Mouse (Mus musculus) kidney, embryonic 15.5 days (tissue): ENCODE data around the gene Tle3. TPM values are rescaled to one million over a fixed set of nuclear protein-coding genes. Genes with fewer than 3 reads are reported as not detected.

Experiments
- ATAC-seq: fragments of 200-750 bp; cut with Nextera tagmentation; replicated peaks from 2 replicates; pipeline ENCODE4 v1.8.0; 2017; ENCODE audit warnings: moderate TSS enrichment; ENCODE audit not compliant: low FRiP score
- H3K27ac ChIP-seq: fragments of 300-500 bp; sonication (generic); 2 replicates; pipeline ENCODE4 v1.5.1; 2015; ENCODE audit warnings: mild to moderate bottlenecking, inconsistent platforms
- H3K27me3 ChIP-seq: fragments of 300-500 bp; sonication (generic); 2 replicates; pipeline ENCODE4 v1.6.1; 2015; ENCODE audit warnings: inconsistent platforms
- H3K36me3 ChIP-seq: fragments of 300-500 bp; sonication (generic); 2 replicates; pipeline ENCODE4 v1.6.1; 2015; ENCODE audit warnings: inconsistent platforms
- H3K4me1 ChIP-seq: fragments of 300-500 bp; sonication (generic); 2 replicates; pipeline ENCODE4 v1.6.1; 2015; ENCODE audit warnings: inconsistent platforms
- H3K4me2 ChIP-seq: fragments of 300-500 bp; sonication (generic); 2 replicates; pipeline ENCODE4 v1.6.1; 2015; ENCODE audit warnings: moderate library complexity, mild to moderate bottlenecking, inconsistent platforms
- H3K4me3 ChIP-seq: fragments of 300-500 bp; sonication (generic); replicated peaks from 2 replicates; pipeline ENCODE4 v1.5.1; 2015; ENCODE audit warnings: mild to moderate bottlenecking, inconsistent platforms
- H3K9ac ChIP-seq: fragments of 300-500 bp; sonication (generic); 2 replicates; pipeline ENCODE4 v1.6.1; 2015; ENCODE audit warnings: mild to moderate bottlenecking, inconsistent platforms
- H3K9me3 ChIP-seq: fragments of 300-500 bp; sonication (generic); replicated peaks from 2 replicates; pipeline ENCODE4 v1.6.1; 2016; ENCODE audit warnings: inconsistent platforms
- WGBS: fragments of 180-500 bp; shearing (Covaris S2); methylation state at CpG from one replicate; pipeline ENCODE4 v1.1.7; 2015; ENCODE audit warnings: mixed read lengths; 5-methylcytosine and 5-hydroxymethylcytosine counted together
- polyA plus RNA-seq: library from polyadenylated mRNA; unstranded; fragments of >200 nt; fragmentation: Nextera tagmentation; extraction: Ambion mirVana; gene quantifications from 2 replicates; pipeline ENCODE4 v1.2.1, GENCODE M21; 2015

Tle3 gene
- polyA plus RNA-seq, 1 experiment from 2014 or later, result 30.9 TPM

DNA sequence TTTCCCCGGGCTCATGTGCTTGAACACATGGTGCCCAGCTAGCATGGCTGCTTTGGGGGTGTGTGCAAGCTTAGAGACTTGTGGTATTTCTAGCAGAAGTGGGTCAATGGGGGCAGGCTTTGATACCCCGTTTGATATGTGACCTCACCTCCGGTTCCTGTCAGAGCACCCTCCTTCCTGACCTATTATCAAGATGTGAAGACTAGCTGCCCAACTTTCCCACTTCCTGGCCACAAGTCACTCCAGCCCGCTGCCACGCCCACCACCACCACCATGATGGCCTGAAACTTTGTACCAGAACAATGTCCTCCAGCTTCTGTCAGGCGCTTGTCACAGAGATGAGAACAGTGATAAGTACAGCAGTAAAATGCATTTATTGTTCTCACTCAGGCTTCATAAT lies 54.9 kb downstream of the Tle3 start:
- Histone ChIP-seq H3K9ac (no peak overlapping the region), H3K4me3 (no peak overlapping the region), H3K4me2 (no peak overlapping the region), H3K36me3 (no peaks in the 10 kb centered on the region), H3K27me3 (peaks cover 13% of the 10 kb centered on the region; the same call in 1 of the 2 replicates), H3K27ac (no peak overlapping the region), H3K4me1 (no peaks in the 10 kb centered on the region), H3K9me3 (no peaks in the 10 kb centered on the region)
- no peak for ATAC-seq
- 74% methylated on average over 6 of the region's 6 CpGs for WGBS

DNA sequence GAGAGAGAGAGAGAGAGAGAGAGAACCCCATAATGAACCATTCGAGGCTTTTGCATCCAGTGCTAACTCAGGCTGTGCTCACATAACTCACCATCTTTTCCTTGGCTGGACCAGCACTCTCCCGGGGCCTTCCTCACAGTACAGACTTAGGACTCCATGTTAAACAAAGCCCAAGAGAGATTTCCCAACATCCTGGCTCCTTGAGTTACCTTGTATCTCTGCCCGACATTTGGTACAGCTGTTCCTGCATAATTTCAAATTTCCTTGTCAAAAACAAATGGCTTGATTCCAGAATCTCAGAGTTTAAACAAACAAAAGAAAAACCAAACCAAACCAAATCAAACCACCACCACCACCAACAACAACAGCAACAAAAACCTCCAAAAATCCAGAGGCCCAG lies 55.7 kb downstream of the Tle3 start:
- no peak overlapping the region for H3K4me3 ChIP-seq
- H3K4me2 ChIP-seq, result no peak overlapping the region
- no peak overlapping the region for H3K9ac ChIP-seq
- no peaks in the 10 kb centered on the region for H3K4me1 ChIP-seq
- peaks cover 13% of the 10 kb centered on the region; the same call in 1 of the 2 replicates for H3K27me3 ChIP-seq
- ATAC-seq, result no peak
- H3K27ac ChIP-seq, result no peak overlapping the region
- H3K9me3 ChIP-seq, result no peaks in the 10 kb centered on the region
- no peaks in the 10 kb centered on the region for H3K36me3 ChIP-seq
- WGBS, result 82% methylated on average over 3 of the region's 3 CpGs

DNA sequence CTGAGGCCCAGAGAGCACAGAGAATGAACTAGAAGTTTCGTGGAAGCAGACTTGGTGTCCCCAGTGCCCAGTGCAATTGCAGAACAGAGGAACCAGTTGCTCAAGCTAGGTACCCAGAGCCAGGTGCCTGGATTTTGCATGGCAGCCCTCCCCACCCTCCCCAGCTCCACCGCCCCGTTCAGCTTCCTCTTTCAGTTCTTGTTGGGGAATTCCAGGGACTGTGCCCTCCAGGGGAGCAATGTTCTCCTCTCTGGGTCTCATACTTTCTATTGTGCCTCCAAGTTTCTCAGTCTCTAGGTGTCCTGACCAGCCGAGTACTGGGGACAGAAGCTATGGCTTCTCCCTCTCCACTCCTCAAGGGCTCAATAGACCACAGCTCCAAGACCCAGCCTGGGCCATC lies 59.7 kb downstream of the Tle3 start:
- H3K27ac ChIP-seq, result no peak overlapping the region
- H3K36me3 ChIP-seq, result no peaks in the 10 kb centered on the region
- H3K9ac ChIP-seq, result no peak overlapping the region
- no peak overlapping the region for H3K4me2 ChIP-seq
- H3K4me3 ChIP-seq, result no peak overlapping the region
- H3K9me3 ChIP-seq, result no peaks in the 10 kb centered on the region
- WGBS, result 90% methylated on average over 4 of the region's 4 CpGs
- no peak for ATAC-seq
- H3K4me1 ChIP-seq, result peaks cover 12% of the 10 kb centered on the region
- H3K27me3 ChIP-seq, result peaks cover 7% of the 10 kb centered on the region; the same call in 1 of the 2 replicates

DNA sequence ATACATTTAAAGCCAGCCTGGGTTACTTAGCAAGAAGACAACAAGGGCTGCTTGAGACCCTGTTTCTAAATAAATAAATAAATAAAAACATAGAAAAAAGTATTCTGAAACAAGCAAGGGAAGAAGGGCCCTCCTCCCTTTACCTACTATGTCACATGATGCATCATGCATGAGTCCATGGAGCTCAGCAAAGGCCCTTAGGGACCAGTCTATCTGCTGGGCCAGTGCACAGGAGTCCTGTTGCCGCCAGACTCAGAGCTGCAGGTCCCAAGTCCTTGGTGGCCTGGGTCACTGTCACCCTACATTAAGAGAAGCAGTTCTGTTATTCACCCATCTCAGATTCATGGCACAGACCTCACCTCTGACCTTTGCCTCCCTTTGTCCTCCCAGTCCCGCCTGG lies 61.0 kb downstream of the Tle3 start:
- Histone ChIP-seq H3K36me3 (no peaks in the 10 kb centered on the region), H3K9me3 (no peaks in the 10 kb centered on the region), H3K4me3 (no peak overlapping the region), H3K9ac (no peak overlapping the region), H3K4me1 (peaks cover 12% of the 10 kb centered on the region), H3K27ac (no peak overlapping the region), H3K4me2 (no peak overlapping the region), H3K27me3 (peaks cover 16% of the 10 kb centered on the region; the same call in 1 of the 2 replicates)
- no peak for ATAC-seq
- WGBS, result 75% methylated on average over 2 of the region's 2 CpGs

DNA sequence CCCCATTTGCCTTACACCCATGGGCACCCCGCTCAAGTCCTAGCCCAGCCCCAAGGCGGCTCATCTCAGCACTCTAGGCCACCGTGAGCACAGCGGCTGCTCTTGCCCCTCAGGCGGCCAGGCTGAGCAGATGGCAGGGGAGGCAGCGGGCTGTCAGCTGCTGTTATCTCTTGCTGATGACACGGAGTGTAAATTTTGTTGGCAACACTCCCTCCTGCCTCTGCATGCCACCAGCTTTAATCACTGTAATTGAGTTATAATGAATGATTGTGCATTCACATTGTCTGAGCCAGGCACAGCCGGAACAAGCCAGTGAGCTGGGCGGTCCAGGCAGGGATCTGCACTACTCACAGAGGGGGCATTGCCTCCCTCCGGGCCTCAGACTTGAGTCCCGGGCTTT lies 61.9 kb downstream of the Tle3 start:
- H3K4me1 ChIP-seq, result peaks cover 12% of the 10 kb centered on the region
- H3K36me3 ChIP-seq, result no peaks in the 10 kb centered on the region
- H3K27ac ChIP-seq, result no peak overlapping the region
- no peaks in the 10 kb centered on the region for H3K9me3 ChIP-seq
- H3K4me3 ChIP-seq, result no peak overlapping the region
- H3K4me2 ChIP-seq, result no peak overlapping the region
- no peak overlapping the region for H3K9ac ChIP-seq
- WGBS, result 39% methylated on average over 11 of the region's 11 CpGs
- H3K27me3 ChIP-seq, result peaks cover 12% of the 10 kb centered on the region; the same call in 1 of the 2 replicates
- no peak for ATAC-seq

DNA sequence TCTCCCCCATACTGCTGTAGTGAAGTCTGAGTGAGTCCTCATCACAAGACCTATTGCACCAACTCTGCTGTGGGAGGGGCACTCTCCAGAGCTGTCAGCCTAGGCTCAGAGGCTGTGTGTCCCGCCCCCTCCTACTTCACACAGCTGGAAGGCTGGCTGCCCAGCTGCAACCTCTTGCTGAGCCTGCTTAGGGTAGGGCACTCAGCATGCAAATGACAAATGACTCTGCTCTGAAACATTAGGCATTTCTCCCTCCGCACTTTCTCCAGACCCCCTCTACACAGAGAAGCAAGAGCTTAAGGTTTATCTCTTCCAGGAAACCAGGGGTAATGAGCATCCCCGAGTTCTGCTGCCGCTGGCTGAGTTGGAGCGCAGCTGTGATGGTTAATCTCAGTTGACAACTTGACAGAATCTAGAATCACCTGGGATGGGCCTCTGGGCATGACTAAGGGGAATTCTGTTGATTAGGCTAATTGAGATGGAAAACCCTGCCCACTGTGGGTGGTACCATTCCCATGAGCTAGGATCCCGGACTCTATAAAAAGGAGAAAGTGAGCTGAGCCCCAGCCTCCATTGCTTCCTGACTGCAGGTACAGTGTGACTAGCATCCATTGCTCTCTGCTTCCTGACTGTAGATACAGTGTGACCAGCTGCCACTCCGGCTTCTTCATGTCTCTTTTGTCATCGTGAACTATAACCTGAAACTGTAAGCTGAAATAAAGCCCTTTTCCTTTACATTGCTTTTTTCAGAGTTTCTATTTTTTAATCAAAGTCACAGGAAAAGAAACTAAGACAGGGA lies 63.2 kb downstream of the Tle3 start:
- Histone ChIP-seq H3K27ac (no peak overlapping the region), H3K36me3 (no peaks in the 10 kb centered on the region), H3K9me3 (no peaks in the 10 kb centered on the region), H3K27me3 (peaks cover 16% of the 10 kb centered on the region; the same call in 1 of the 2 replicates), H3K4me1 (peaks cover 12% of the 10 kb centered on the region), H3K4me3 (no peak overlapping the region), H3K9ac (no peak overlapping the region), H3K4me2 (no peak overlapping the region)
- ATAC-seq, result peak; percentile 77; the same call in 1 of the 2 replicates
- 34% methylated on average over 8 of the region's 8 CpGs for WGBS

DNA sequence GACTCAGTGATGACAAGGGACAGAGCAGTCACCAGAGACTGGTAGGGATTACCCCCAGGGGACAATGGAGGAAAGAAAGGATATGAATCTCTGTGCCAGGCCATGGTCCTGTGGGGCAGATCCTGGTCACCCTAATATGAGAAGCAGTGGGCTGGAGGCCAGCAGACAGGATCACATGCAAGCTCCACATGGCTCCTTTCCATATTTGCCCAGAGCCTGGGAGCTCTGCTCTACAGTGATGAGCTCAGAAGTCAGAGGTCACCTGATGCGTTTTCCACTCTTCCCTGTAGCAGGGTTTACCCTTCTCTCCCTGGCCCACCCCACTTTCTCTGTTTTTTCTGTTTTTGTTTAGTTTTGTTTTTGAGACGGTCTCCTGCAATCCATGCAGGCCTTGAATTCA lies 63.9 kb downstream of the Tle3 start:
- 78% methylated on average over 2 of the region's 2 CpGs for WGBS
- Histone ChIP-seq H3K27ac (no peak overlapping the region), H3K27me3 (peaks cover 20% of the 10 kb centered on the region), H3K9ac (no peak overlapping the region), H3K9me3 (no peaks in the 10 kb centered on the region), H3K4me2 (no peak overlapping the region), H3K36me3 (no peaks in the 10 kb centered on the region), H3K4me1 (peaks cover 16% of the 10 kb centered on the region), H3K4me3 (no peak overlapping the region)
- no peak for ATAC-seq

DNA sequence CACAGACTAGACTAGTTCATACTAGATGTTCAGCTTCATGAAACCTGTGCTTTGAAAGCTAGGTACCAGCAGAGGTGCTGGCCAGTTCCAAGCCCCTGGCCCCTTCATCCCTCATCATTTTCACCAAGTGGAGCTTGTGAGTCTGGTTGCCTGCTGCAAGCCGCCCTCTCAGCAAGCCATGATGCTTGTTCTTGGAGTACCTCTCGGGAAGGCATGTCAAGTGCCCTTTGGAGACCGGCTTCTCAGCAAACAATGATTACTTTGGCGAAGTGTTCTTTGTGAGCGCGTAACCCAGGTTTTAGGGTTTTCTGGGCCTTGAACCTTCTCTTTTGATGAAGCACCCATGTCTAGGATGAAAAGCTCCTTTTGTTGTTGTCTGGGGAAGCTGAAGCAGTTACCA lies 64.6 kb downstream of the Tle3 start:
- peaks cover 20% of the 10 kb centered on the region for H3K27me3 ChIP-seq
- ATAC-seq, result no peak
- WGBS, result 91% methylated on average over 6 of the region's 6 CpGs
- H3K27ac ChIP-seq, result no peak overlapping the region
- no peak overlapping the region for H3K4me3 ChIP-seq
- H3K36me3 ChIP-seq, result no peaks in the 10 kb centered on the region
- H3K4me2 ChIP-seq, result no peak overlapping the region
- H3K9ac ChIP-seq, result no peak overlapping the region
- peaks cover 23% of the 10 kb centered on the region for H3K4me1 ChIP-seq
- no peaks in the 10 kb centered on the region for H3K9me3 ChIP-seq

DNA sequence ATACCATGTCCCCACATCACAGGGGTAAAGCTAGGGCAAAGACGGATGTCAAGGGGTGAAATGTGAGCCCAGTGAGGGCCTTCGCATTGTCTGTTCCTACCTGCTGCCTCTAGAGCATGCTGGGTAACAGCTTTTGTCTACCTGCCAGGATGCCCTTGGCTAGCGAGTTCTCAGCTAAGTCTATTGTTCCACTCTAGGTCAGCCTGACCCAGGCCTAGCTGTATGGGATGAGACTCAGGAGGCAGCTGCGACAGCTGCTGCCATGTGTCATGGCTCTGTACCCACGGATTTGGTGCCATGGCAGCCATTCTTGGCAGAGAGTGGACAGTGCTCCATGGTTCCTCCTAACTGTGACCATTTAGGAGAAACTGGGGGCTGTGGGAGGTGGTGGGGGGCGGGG lies 66.9 kb downstream of the Tle3 start:
- Histone ChIP-seq H3K9me3 (no peaks in the 10 kb centered on the region), H3K4me2 (no peak overlapping the region), H3K9ac (no peak overlapping the region), H3K27me3 (peaks cover 20% of the 10 kb centered on the region), H3K27ac (no peak overlapping the region), H3K4me1 (peaks cover 39% of the 10 kb centered on the region), H3K36me3 (no peaks in the 10 kb centered on the region), H3K4me3 (no peak overlapping the region)
- WGBS, result 83% methylated on average over 6 of the region's 6 CpGs
- ATAC-seq, result no peak

DNA sequence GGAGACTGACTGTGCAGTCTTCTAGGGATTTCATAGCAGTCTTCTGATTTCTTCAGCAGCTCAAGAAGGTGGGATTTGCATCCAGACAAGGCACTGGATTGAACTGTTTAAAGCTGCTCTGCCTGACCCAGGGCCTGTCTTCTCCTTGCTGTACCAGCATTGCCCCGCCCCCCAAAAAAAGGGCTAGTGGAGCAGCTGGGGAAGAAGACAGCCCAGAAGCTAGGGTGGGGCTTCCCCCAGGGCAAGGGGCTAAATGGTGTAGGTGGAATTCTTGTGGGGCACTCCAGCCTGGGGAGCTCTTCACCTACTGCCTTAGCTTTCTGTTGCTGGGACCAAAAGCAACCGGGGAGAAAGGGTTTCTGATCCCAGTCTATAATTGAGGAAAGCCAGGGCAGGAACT lies 67.8 kb downstream of the Tle3 start:
- no peaks in the 10 kb centered on the region for H3K9me3 ChIP-seq
- no peak overlapping the region for H3K9ac ChIP-seq
- H3K4me2 ChIP-seq, result no peak overlapping the region
- ATAC-seq, result no peak
- peaks cover 20% of the 10 kb centered on the region for H3K27me3 ChIP-seq
- H3K4me3 ChIP-seq, result no peak overlapping the region
- no peaks in the 10 kb centered on the region for H3K36me3 ChIP-seq
- 69% methylated on average over 2 of the region's 2 CpGs for WGBS
- peaks cover 38% of the 10 kb centered on the region for H3K4me1 ChIP-seq
- no peak overlapping the region for H3K27ac ChIP-seq

DNA sequence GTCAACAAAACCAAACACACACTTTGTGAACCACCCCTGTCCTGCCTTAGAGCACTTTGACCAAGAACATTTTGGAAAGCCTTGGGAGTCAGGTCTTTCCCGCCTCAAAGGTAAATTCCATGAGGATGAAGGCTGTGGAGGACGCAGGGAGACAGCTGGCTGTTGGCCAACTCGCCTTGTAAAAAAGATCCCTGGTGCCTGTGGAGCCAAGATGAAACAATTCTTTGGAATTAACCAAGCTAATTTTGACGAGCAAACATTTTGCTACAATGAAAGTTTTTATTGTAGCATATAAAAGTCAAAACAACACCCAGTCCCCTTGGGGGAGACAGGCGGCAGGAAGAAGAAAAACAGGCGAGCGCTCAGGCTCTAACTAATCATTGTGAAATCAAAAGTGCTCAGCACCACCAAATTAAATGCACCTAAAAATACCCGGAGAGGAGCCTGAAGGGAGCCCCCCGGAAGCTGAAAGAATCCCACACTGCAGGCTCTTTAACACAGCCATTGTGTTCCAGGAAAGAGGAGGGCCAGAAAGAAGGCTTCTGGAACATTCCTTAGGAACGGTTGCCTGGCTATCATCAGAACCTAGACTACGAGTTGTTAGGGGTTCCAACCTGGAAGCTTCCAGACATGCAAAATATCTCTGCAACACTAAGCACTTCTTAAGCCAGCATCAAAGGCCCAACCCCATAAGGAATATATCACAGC lies 69.2 kb downstream of the Tle3 start:
- Histone ChIP-seq H3K27me3 (peaks cover 20% of the 10 kb centered on the region), H3K9me3 (no peaks in the 10 kb centered on the region), H3K4me2 (no peak overlapping the region), H3K9ac (no peak overlapping the region), H3K4me3 (no peak overlapping the region), H3K4me1 (peaks cover 41% of the 10 kb centered on the region), H3K27ac (no peak overlapping the region), H3K36me3 (no peaks in the 10 kb centered on the region)
- WGBS, result 52% methylated on average over 11 of the region's 11 CpGs
- ATAC-seq, result no peak

DNA sequence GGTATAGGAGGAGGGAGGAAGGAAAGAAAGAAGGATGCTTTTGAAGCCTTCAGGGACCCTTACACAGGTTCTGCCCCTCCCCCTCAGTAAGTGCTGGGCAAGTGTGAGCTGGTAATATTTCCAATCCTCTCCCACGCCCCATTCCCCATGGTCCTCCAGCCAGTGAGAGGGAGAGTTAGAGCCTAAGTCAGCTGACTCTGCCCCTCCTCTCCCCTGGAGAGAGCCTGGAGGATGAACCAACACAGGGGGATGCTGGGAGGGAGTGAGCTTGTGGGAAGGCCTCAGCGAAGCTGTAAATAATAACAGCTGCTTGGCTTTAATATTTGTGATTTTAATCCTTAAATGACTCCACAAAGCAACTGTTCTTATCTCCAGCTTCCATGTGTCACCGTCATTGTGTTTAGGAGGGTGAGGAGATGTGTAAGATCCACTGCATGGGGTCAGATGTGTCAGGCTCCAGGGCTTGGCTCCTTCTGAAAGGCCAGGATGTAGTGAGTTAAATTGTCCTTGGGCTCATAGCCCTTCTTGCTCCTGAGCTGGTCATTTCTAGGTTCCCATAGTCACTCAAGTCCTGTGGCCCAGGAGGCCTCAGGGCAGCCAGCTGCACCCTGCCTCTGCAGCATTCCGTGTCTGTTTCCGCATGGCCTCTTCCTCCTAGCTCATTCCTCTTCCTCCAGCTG lies 70.9 kb downstream of the Tle3 start:
- peaks cover 45% of the 10 kb centered on the region for H3K4me1 ChIP-seq
- H3K36me3 ChIP-seq, result no peaks in the 10 kb centered on the region
- H3K27ac ChIP-seq, result 0 out of 2 replicates have a peak overlapping the region, but pooled peaks have one; percentile 19
- H3K4me2 ChIP-seq, result no peak overlapping the region
- no peaks in the 10 kb centered on the region for H3K9me3 ChIP-seq
- WGBS, result 28% methylated on average over 5 of the region's 5 CpGs
- peaks cover 12% of the 10 kb centered on the region for H3K27me3 ChIP-seq
- H3K4me3 ChIP-seq, result no peak overlapping the region
- no peak overlapping the region for H3K9ac ChIP-seq
- ATAC-seq, result 0 out of 2 replicates have a peak, but pooled peaks have one; percentile 19
